Mouse (Mus musculus): ENCODE data around the gene Kif17. TPM values are rescaled to one million over a fixed set of nuclear protein-coding genes. Genes with fewer than 3 reads are reported as not detected.

Kif17 gene
- total and polyA plus RNA-seq, 3 experiments, result 0.54 to 2.5 TPM; not detected in 1

DNA sequence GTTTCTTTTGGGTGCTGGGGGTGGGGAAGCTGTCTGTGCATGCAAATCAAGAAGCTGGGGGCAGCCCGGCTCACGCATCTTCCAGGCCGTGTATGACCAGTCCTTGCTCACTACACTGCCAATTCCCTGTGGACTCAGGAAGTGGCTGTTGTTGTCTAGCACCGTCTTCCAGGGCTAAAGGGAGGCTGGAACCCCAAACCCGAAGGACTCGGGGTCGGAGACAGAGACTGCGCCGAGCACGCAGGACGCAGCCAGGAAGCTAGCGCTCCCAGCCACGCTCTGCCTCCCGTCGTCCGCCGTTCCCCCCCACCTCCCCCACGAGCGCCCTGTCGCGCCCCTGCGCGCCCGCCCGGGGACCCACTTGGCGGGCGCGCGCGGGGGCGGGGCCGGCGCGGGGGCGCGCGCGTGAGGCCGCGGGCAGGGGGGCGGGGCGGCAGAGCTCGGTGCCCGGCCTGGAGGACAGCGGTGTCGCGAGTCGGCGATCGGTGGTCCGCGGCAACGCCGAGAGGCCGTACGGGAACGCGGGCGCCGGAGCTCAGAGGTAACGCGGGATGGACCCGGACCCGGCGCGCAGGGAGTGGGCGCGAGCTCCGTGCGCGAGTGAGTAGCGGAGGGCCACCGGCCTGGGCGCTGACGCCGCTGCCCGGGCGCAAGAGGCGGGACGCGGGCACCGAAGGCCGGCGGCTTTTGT is 33.9 kb upstream of the Kif17 start, which contains the start of gene Hp1bp3 (continued):
- no peak for TF ChIP-seq RCOR1 (IDR thresholded peaks at IDR 0.05; ENCODE audit: low read depth, low read length)
- no peak for TF ChIP-seq POLR2AphosphoS2 (IDR thresholded peaks at IDR 0.05; ENCODE audit: low read length)
- TF ChIP-seq SIN3A (IDR thresholded peaks at IDR 0.05; ENCODE audit: low read length), result peak; percentile 57
- TF ChIP-seq TBP (IDR thresholded peaks at IDR 0.05; ENCODE audit: low read depth, low read length), result no peak
- TF ChIP-seq CHD2 (IDR thresholded peaks at IDR 0.05; ENCODE audit: low read length), result no peak
- TF ChIP-seq MAZ (IDR thresholded peaks at IDR 0.05; ENCODE audit: low read depth, low read length), result peak; percentile 57; the same call in 1 of the 2 replicates
- TF ChIP-seq ZKSCAN1 (IDR thresholded peaks at IDR 0.05; ENCODE audit: low read depth, low read length), result no peak
- TF ChIP-seq USF2 (IDR thresholded peaks at IDR 0.05; ENCODE audit: borderline replicate concordance in 1 of 2, insufficient read depth in 1 of 2, low read depth in 1 of 2, low read length in 2 of 2), result no peak
- TF ChIP-seq ZMIZ1 (IDR thresholded peaks at IDR 0.05; ENCODE audit: low read depth, low read length), result peak; percentile 45; the same call in 1 of the 2 replicates
- TF ChIP-seq POLR2A (IDR thresholded peaks at IDR 0.05; ENCODE audit: control insufficient read depth in 1 of 2, insufficient read depth in 1 of 2, low read depth in 1 of 2, low read length in 2 of 2, poor library complexity in 1 of 2), result peak; percentile 63 to 69
- TF ChIP-seq CTCF (IDR thresholded peaks at IDR 0.05 in 2 of 3, conservative IDR thresholded peaks at IDR 0.05 in 1 of 3; ENCODE audit: control insufficient read depth in 1 of 3, insufficient read depth in 1 of 3, low read depth in 2 of 3, low read length in 3 of 3, poor library complexity in 1 of 3, severe bottlenecking in 1 of 3), result 0 out of 6 replicates have a peak, but pooled peaks of 1 of the 3 experiments have one; percentile 14
- TF ChIP-seq MYC (IDR thresholded peaks at IDR 0.05; ENCODE audit: low read depth, low read length), result no peak
- no peak; the same call in 1 of the 2 replicates for TF ChIP-seq MXI1 (IDR thresholded peaks at IDR 0.05; ENCODE audit: low read depth, low read length)
- no peak for TF ChIP-seq KAT2A (conservative IDR thresholded peaks at IDR 0.05; ENCODE audit: low read depth, low read length)
- TF ChIP-seq POLR2AphosphoS5 (IDR thresholded peaks at IDR 0.05; ENCODE audit: borderline replicate concordance, low read depth, low read length), result no peak
- 0 out of 2 replicates have a peak, but pooled peaks have one; percentile 3 for TF ChIP-seq TCF12 (IDR thresholded peaks at IDR 0.05; ENCODE audit: low read depth, low read length)
- TF ChIP-seq SMC3 (IDR thresholded peaks at IDR 0.05; ENCODE audit: low read depth, low read length), result no peak
- TF ChIP-seq JUND (IDR thresholded peaks at IDR 0.05; ENCODE audit: low read depth, low read length), result no peak
- no peak for TF ChIP-seq E2F4 (IDR thresholded peaks at IDR 0.05; ENCODE audit: borderline replicate concordance, low read depth, low read length)
- no peak for TF ChIP-seq USF1 (IDR thresholded peaks at IDR 0.05; ENCODE audit: low read depth, low read length)
- TF ChIP-seq GATA1 (IDR thresholded peaks at IDR 0.05; ENCODE audit: low read depth, low read length), result no peak
- TF ChIP-seq UBTF (IDR thresholded peaks at IDR 0.05; ENCODE audit: borderline replicate concordance, insufficient read depth, low read depth, low read length), result no peak
- no peak for TF ChIP-seq ETS1 (IDR thresholded peaks at IDR 0.05; ENCODE audit: low read depth, low read length)
- no peak for TF ChIP-seq MYB (IDR thresholded peaks at IDR 0.05; ENCODE audit: low read depth, low read length)

All from MEL (cell line).